Mouse (Mus musculus) ES-Bruce4 (cell line): ENCODE results near the gene Mnd1.

Experiments
- CTCF ChIP-seq: IDR thresholded peaks from one replicate; pipeline ENCODE4 v1.8.1; 2011; ENCODE audit warnings: low read depth, low read length
- EP300 ChIP-seq: IDR thresholded peaks from 2 replicates; pipeline ENCODE4 v1.6.1; 2011; ENCODE audit warnings: low read depth, low read length; ENCODE audit not compliant: insufficient read depth
- POLR2A ChIP-seq: IDR thresholded peaks from one replicate; pipeline ENCODE4 v1.8.1; 2011; ENCODE audit warnings: low read length; ENCODE audit not compliant: insufficient read depth

DNA sequence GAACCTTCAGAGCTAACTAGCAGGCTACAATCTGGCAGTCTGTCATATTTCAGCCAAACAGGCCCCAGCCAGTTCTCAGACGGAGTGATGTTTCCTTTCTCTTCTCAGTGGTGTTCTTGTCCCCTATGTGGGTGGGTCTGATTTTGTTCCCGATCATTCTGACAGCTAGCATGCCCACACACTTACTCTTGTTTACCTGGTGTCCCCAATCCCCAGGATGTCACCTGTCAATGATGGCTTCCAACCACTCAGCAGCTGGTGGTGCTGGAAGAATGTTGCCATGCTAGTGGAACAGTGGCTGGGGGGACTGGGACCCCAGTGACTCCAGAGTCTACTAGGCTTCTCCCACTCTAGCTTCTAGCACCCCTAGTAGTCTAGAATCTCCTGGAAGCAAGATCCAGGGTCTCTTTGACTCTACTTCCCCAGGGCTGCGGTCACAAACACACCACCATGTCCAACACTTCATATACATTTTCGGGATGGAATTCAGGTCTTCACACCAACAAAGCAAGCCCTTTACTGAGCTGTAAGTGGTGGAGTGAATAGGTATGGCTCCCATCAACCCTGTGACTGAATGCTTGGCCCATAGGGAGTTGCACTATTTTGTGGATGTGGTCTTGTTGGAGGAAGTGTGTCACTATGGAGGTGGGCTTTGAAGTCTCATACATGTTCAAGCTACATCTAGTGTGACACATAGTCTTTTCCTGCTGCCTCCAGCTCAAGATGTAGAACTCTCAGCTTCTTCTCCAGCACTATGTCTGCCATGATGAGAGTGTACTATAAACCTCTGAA lies 2.2 kb upstream of the Mnd1 start:
- no peak for TF ChIP-seq EP300
- no peak for TF ChIP-seq CTCF
- TF ChIP-seq POLR2A, result no peak
